Mouse (Mus musculus) hindbrain, embryonic 12.5 days (tissue): ENCODE measurements at regions not wholly inside any gene's neighbourhood (a gene's known extent, or its start where the extent isn't known, plus 50 kb on each side); places are given as distances from the start of the nearest gene placed in this dataset.

Experiments used
- ATAC-seq: fragments of 200-750 bp; cut with Nextera tagmentation; 2 replicates; pipeline ENCODE4 v1.8.0; 2017; ENCODE audit warnings: moderate TSS enrichment; ENCODE audit not compliant: low FRiP score
- H3K27ac ChIP-seq: fragments of 300-500 bp; sonication (generic); 2 replicates; pipeline ENCODE4 v1.5.1; 2016; ENCODE audit warnings: mild to moderate bottlenecking
- H3K27me3 ChIP-seq: fragments of 300-500 bp; sonication (generic); 2 replicates; pipeline ENCODE4 v1.6.1; 2016; ENCODE audit warnings: mild to moderate bottlenecking
- H3K36me3 ChIP-seq: fragments of 300-500 bp; sonication (generic); 2 replicates; pipeline ENCODE4 v1.6.1; 2016; ENCODE audit warnings: mild to moderate bottlenecking
- H3K4me1 ChIP-seq: fragments of 300-500 bp; sonication (generic); 2 replicates; pipeline ENCODE4 v1.6.1; 2016
- H3K4me2 ChIP-seq: fragments of 300-500 bp; sonication (generic); replicated peaks from 2 replicates; pipeline ENCODE4 v1.6.1; 2016; ENCODE audit warnings: mild to moderate bottlenecking
- H3K4me3 ChIP-seq: fragments of 300-500 bp; sonication (generic); 2 replicates; pipeline ENCODE4 v1.5.1; 2016; ENCODE audit warnings: mild to moderate bottlenecking
- H3K9ac ChIP-seq: fragments of 300-500 bp; sonication (generic); 2 replicates; pipeline ENCODE4 v1.6.1; 2016; ENCODE audit warnings: mild to moderate bottlenecking, moderate library complexity
- H3K9me3 ChIP-seq: fragments of 300-500 bp; sonication (generic); replicated peaks from 2 replicates; pipeline ENCODE4 v1.6.1; 2016; ENCODE audit warnings: mild to moderate bottlenecking
- whole genome bisulfite sequencing: fragments of 180-500 bp; shearing (Covaris S2); methylation state at CpG from one replicate; pipeline ENCODE4 v1.1.7; 2016; 5-methylcytosine and 5-hydroxymethylcytosine counted together

- peaks cover 10% of the 10 kb centered on the region for H3K4me1 ChIP-seq
- no peaks in the 10 kb centered on the region for H3K36me3 ChIP-seq
- no peak overlapping the region for H3K4me2 ChIP-seq
- WGBS = 50% methylated on average over 1 of the region's 1 CpGs
- no peak overlapping the region for H3K4me3 ChIP-seq
- no peak overlapping the region for H3K9ac ChIP-seq
- ATAC-seq = no peak
- H3K27me3 ChIP-seq = no peaks in the 10 kb centered on the region
- no peak overlapping the region for H3K27ac ChIP-seq
- H3K9me3 ChIP-seq = no peaks in the 10 kb centered on the region
Measured at GRCm38 (mm10) chr13:60305028-60305810, 128.1 kb upstream of the Gas1 start.

GRCm38 (mm10) chr13:60308062-60308801 is 131.1 kb upstream of the Gas1 start:
- no peak for ATAC-seq

GRCm38 (mm10) chr13:60309482-60309881 is 132.3 kb upstream of the Gas1 start:
- H3K27me3 ChIP-seq = no peaks in the 10 kb centered on the region
- no peaks in the 10 kb centered on the region for H3K9me3 ChIP-seq
- H3K9ac ChIP-seq = no peak overlapping the region
- WGBS = 93% methylated on average over 12 of the region's 12 CpGs
- no peak overlapping the region for H3K4me3 ChIP-seq
- H3K27ac ChIP-seq = no peak overlapping the region
- H3K4me2 ChIP-seq = no peak overlapping the region
- ATAC-seq = no peak
- H3K4me1 ChIP-seq = peaks cover 10% of the 10 kb centered on the region
- no peaks in the 10 kb centered on the region for H3K36me3 ChIP-seq

More at GRCm38 (mm10) chr13:60308062-60308801, 131.1 kb upstream of the Gas1 start:
- H3K9me3 ChIP-seq = no peaks in the 10 kb centered on the region
- H3K27ac ChIP-seq = peak overlapping the region; percentile 35; the same call in 1 of the 2 replicates
- no peak overlapping the region for H3K4me2 ChIP-seq
- no peak overlapping the region for H3K4me3 ChIP-seq
- H3K27me3 ChIP-seq = no peaks in the 10 kb centered on the region
- WGBS = 57% methylated on average over 13 of the region's 13 CpGs
- H3K4me1 ChIP-seq = peaks cover 10% of the 10 kb centered on the region
- no peaks in the 10 kb centered on the region for H3K36me3 ChIP-seq
- no peak overlapping the region for H3K9ac ChIP-seq

GRCm38 (mm10) chr13:60309926-60310325 is 132.8 kb upstream of the Gas1 start:
- H3K27me3 ChIP-seq = no peaks in the 10 kb centered on the region
- H3K4me3 ChIP-seq = no peak overlapping the region
- H3K9me3 ChIP-seq = no peaks in the 10 kb centered on the region
- 86% methylated on average over 4 of the region's 4 CpGs for WGBS
- ATAC-seq = no peak
- H3K9ac ChIP-seq = no peak overlapping the region
- H3K27ac ChIP-seq = no peak overlapping the region
- H3K4me1 ChIP-seq = peaks cover 10% of the 10 kb centered on the region
- H3K4me2 ChIP-seq = no peak overlapping the region
- no peaks in the 10 kb centered on the region for H3K36me3 ChIP-seq

GRCm38 (mm10) chr13:60312397-60313085 is 135.4 kb upstream of the Gas1 start:
- Histone ChIP-seq H3K4me1 (peaks cover 10% of the 10 kb centered on the region), H3K27me3 (no peaks in the 10 kb centered on the region), H3K4me2 (no peak overlapping the region), H3K36me3 (no peaks in the 10 kb centered on the region), H3K9me3 (no peaks in the 10 kb centered on the region), H3K4me3 (no peak overlapping the region), H3K27ac (no peak overlapping the region), H3K9ac (no peak overlapping the region)
- 79% methylated on average over 7 of the region's 7 CpGs for WGBS
- no peak for ATAC-seq

- no peak overlapping the region for H3K9ac ChIP-seq
- H3K4me2 ChIP-seq = no peak overlapping the region
- H3K36me3 ChIP-seq = no peaks in the 10 kb centered on the region
- 81% methylated on average over 8 of the region's 8 CpGs for WGBS
- H3K27me3 ChIP-seq = no peaks in the 10 kb centered on the region
- no peak overlapping the region for H3K4me3 ChIP-seq
- H3K9me3 ChIP-seq = no peaks in the 10 kb centered on the region
- no peak for ATAC-seq
- H3K27ac ChIP-seq = no peak overlapping the region
- H3K4me1 ChIP-seq = no peaks in the 10 kb centered on the region
Measured at GRCm38 (mm10) chr13:60318436-60319020, 141.4 kb upstream of the Gas1 start.

GRCm38 (mm10) chr13:60319268-60319667 is 142.1 kb upstream of the Gas1 start:
- Histone ChIP-seq H3K36me3 (no peaks in the 10 kb centered on the region), H3K9me3 (no peaks in the 10 kb centered on the region), H3K9ac (no peak overlapping the region), H3K4me3 (no peak overlapping the region), H3K27me3 (no peaks in the 10 kb centered on the region), H3K27ac (no peak overlapping the region), H3K4me2 (no peak overlapping the region), H3K4me1 (no peaks in the 10 kb centered on the region)
- 85% methylated on average over 4 of the region's 4 CpGs for WGBS
- ATAC-seq = no peak

- H3K4me2 ChIP-seq = no peak overlapping the region
- H3K27me3 ChIP-seq = no peaks in the 10 kb centered on the region
- ATAC-seq = no peak
- H3K27ac ChIP-seq = no peak overlapping the region
- no peak overlapping the region for H3K4me3 ChIP-seq
- H3K9me3 ChIP-seq = no peaks in the 10 kb centered on the region
- H3K4me1 ChIP-seq = no peaks in the 10 kb centered on the region
- no peaks in the 10 kb centered on the region for H3K36me3 ChIP-seq
- no peak overlapping the region for H3K9ac ChIP-seq
- WGBS = 69% methylated on average over 5 of the region's 5 CpGs
Measured at GRCm38 (mm10) chr13:60319861-60320602, 142.9 kb upstream of the Gas1 start.

GRCm38 (mm10) chr13:60322579-60322978 is 145.4 kb upstream of the Gas1 start:
- WGBS = 79% methylated on average over 3 of the region's 3 CpGs
- no peak for ATAC-seq
- Histone ChIP-seq H3K4me3 (no peak overlapping the region), H3K9me3 (no peaks in the 10 kb centered on the region), H3K27ac (no peak overlapping the region), H3K9ac (no peak overlapping the region), H3K4me1 (no peaks in the 10 kb centered on the region), H3K4me2 (no peak overlapping the region), H3K36me3 (no peaks in the 10 kb centered on the region), H3K27me3 (no peaks in the 10 kb centered on the region)

GRCm38 (mm10) chr13:60330475-60331258 is 153.5 kb upstream of the Gas1 start:
- Histone ChIP-seq H3K9ac (no peak overlapping the region), H3K9me3 (no peaks in the 10 kb centered on the region), H3K36me3 (no peaks in the 10 kb centered on the region), H3K4me3 (no peak overlapping the region), H3K4me1 (no peaks in the 10 kb centered on the region), H3K27me3 (no peaks in the 10 kb centered on the region), H3K4me2 (no peak overlapping the region), H3K27ac (no peak overlapping the region)
- ATAC-seq = no peak
- 82% methylated on average over 9 of the region's 9 CpGs for WGBS

GRCm38 (mm10) chr13:60336196-60336595 is 159.0 kb upstream of the Gas1 start:
- Histone ChIP-seq H3K9me3 (0 out of 2 replicates have a peak, but pooled peaks cover 6% of the 10 kb centered on the region), H3K4me1 (peaks cover 8% of the 10 kb centered on the region; the same call in 1 of the 2 replicates), H3K4me3 (no peak overlapping the region), H3K27ac (no peak overlapping the region), H3K4me2 (no peak overlapping the region), H3K36me3 (no peaks in the 10 kb centered on the region), H3K9ac (no peak overlapping the region), H3K27me3 (no peaks in the 10 kb centered on the region)
- 60% methylated on average over 1 of the region's 1 CpGs for WGBS
- ATAC-seq = no peak
